Mouse (Mus musculus) forebrain, embryonic 11.5 days (tissue): ENCODE measurements around the gene Dnajc3. TPM values are rescaled to one million over a fixed set of nuclear protein-coding genes. Genes with fewer than 3 reads are reported as not detected.
A peak's percentile ranks its signal among the peaks of the same experiment; 100 is the strongest.

Experiments
- ATAC-seq: fragments of 200-750 bp; cut with Nextera tagmentation; replicated peaks from 2 replicates; pipeline ENCODE4 v1.8.0; 2017; ENCODE audit warnings: moderate TSS enrichment; ENCODE audit not compliant: low FRiP score
- DNase-seq: peaks from one replicate; pipeline ENCODE4 v3.0.0-alpha.2; 2017; ENCODE audit warnings: low spot score
- H3K27ac ChIP-seq: fragments of 300-500 bp; sonication (generic); 2 replicates; pipeline ENCODE4 v1.5.1; 2014; ENCODE audit warnings: low read depth, low read length
- H3K27me3 ChIP-seq: fragments of 300-500 bp; sonication (generic); 2 replicates; pipeline ENCODE4 v1.6.1; 2014; ENCODE audit warnings: mild to moderate bottlenecking, low read length, mixed read lengths; ENCODE audit not compliant: control insufficient read depth, insufficient read depth
- H3K36me3 ChIP-seq: fragments of 300-500 bp; sonication (generic); 2 replicates; pipeline ENCODE4 v1.6.1; 2014; ENCODE audit warnings: mild to moderate bottlenecking, low read length, moderate library complexity, mixed read lengths; ENCODE audit not compliant: control insufficient read depth, insufficient read depth
- H3K4me1 ChIP-seq: fragments of 300-500 bp; sonication (generic); replicated peaks from 2 replicates; pipeline ENCODE4 v1.6.1; 2014; ENCODE audit warnings: low read length, mixed read lengths; ENCODE audit not compliant: control insufficient read depth, insufficient read depth
- H3K4me2 ChIP-seq: fragments of 300-500 bp; sonication (generic); 2 replicates; pipeline ENCODE4 v1.6.1; 2014; ENCODE audit warnings: low read depth, mild to moderate bottlenecking, low read length, moderate library complexity, mixed read lengths; ENCODE audit not compliant: severe bottlenecking
- H3K4me3 ChIP-seq: fragments of 300-500 bp; sonication (generic); 2 replicates; pipeline ENCODE4 v1.5.1; 2014; ENCODE audit warnings: low read depth, low read length
- H3K9ac ChIP-seq: fragments of 300-500 bp; sonication (generic); 2 replicates; pipeline ENCODE4 v1.6.1; 2014; ENCODE audit warnings: low read length
- H3K9me3 ChIP-seq: fragments of 300-500 bp; sonication (generic); 2 replicates; pipeline ENCODE4 v1.6.1; 2016; ENCODE audit warnings: low read length, mixed read lengths; ENCODE audit not compliant: control insufficient read depth
- WGBS: fragments of 180-500 bp; shearing (Covaris S2); extraction: QIAGEN DNeasy Blood & Tissue Kit; methylation state at CpG from one replicate; pipeline ENCODE4 v1.1.7; 2014; 5-methylcytosine and 5-hydroxymethylcytosine counted together
- polyA plus RNA-seq: library from polyadenylated mRNA; unstranded; fragments of >200 nt; fragmentation: Nextera tagmentation; extraction: Ambion mirVana; gene quantifications from 2 replicates; pipeline ENCODE4 v1.2.1, GENCODE M21; 2014

Gene Dnajc3
- polyA plus RNA-seq, 1 experiment from 2014 or later = 27.8 TPM

GRCm38 (mm10) chr14:118936236-118936635, 1.5 kb upstream of the Dnajc3 start:
- Histone ChIP-seq H3K4me3 (no peak overlapping the region), H3K27me3 (no peaks in the 10 kb centered on the region), H3K9ac (no peak overlapping the region), H3K9me3 (no peaks in the 10 kb centered on the region), H3K4me1 (peaks cover 4% of the 10 kb centered on the region; the same call in 1 of the 2 replicates), H3K36me3 (no peaks in the 10 kb centered on the region), H3K27ac (no peak overlapping the region), H3K4me2 (no peak overlapping the region)
- no peak for DNase-seq
- ATAC-seq = no peak
- 62% methylated on average over 3 of the region's 3 CpGs for WGBS

GRCm38 (mm10) chr14:118936952-118937351, 824 bp upstream of the Dnajc3 start:
- Histone ChIP-seq H3K9me3 (no peaks in the 10 kb centered on the region), H3K27me3 (no peaks in the 10 kb centered on the region), H3K9ac (peak overlapping the region; percentile 66), H3K27ac (0 out of 2 replicates have a peak overlapping the region, but pooled peaks have one; percentile 65), H3K4me2 (peak overlapping the region; percentile 62), H3K4me1 (peaks cover 4% of the 10 kb centered on the region; the same call in 1 of the 2 replicates), H3K4me3 (peak overlapping the region; percentile 93), H3K36me3 (no peaks in the 10 kb centered on the region)
- 19% methylated on average over 4 of the region's 4 CpGs for WGBS
- ATAC-seq (0 out of 2 replicates have a peak, but pooled peaks have one; percentile 1), DNase-seq (no peak)

GRCm38 (mm10) chr14:118938551-118938950, 775 bp downstream of the Dnajc3 start:
- WGBS = under 1% methylated on average over 7 of the region's 7 CpGs
- Histone ChIP-seq H3K27me3 (no peaks in the 10 kb centered on the region), H3K4me2 (peak overlapping the region; percentile 68), H3K36me3 (no peaks in the 10 kb centered on the region), H3K4me1 (peaks cover 4% of the 10 kb centered on the region; the same call in 1 of the 2 replicates), H3K4me3 (peak overlapping the region; percentile 93), H3K9me3 (no peaks in the 10 kb centered on the region), H3K27ac (no peak overlapping the region), H3K9ac (peak overlapping the region; percentile 95)
- no peak for DNase-seq
- no peak for ATAC-seq

- Histone ChIP-seq H3K27me3 (no peaks in the 10 kb centered on the region), H3K9me3 (no peaks in the 10 kb centered on the region), H3K9ac (no peak overlapping the region), H3K36me3 (no peaks in the 10 kb centered on the region), H3K4me1 (peaks cover 4% of the 10 kb centered on the region; the same call in 1 of the 2 replicates), H3K4me3 (no peak overlapping the region), H3K4me2 (no peak overlapping the region), H3K27ac (no peak overlapping the region)
- WGBS = 74% methylated on average over 4 of the region's 4 CpGs
- no peak for ATAC-seq
- DNase-seq = no peak
Observed at GRCm38 (mm10) chr14:118940796-118941495, 3.2 kb downstream of the Dnajc3 start.

- Histone ChIP-seq H3K9me3 (no peaks in the 10 kb centered on the region), H3K27ac (no peak overlapping the region), H3K4me1 (peaks cover under 1% of the 10 kb centered on the region; the same call in 1 of the 2 replicates), H3K4me3 (no peak overlapping the region), H3K36me3 (no peaks in the 10 kb centered on the region), H3K4me2 (no peak overlapping the region), H3K27me3 (no peaks in the 10 kb centered on the region), H3K9ac (no peak overlapping the region)
- ATAC-seq (no peak), DNase-seq (no peak)
- 42% methylated on average over 12 of the region's 12 CpGs for WGBS
Observed at GRCm38 (mm10) chr14:118942076-118942475, 4.3 kb downstream of the Dnajc3 start.

- Histone ChIP-seq H3K4me1 (no peaks in the 10 kb centered on the region), H3K9ac (no peak overlapping the region), H3K36me3 (no peaks in the 10 kb centered on the region), H3K27ac (no peak overlapping the region), H3K27me3 (no peaks in the 10 kb centered on the region), H3K4me2 (no peak overlapping the region), H3K4me3 (no peak overlapping the region), H3K9me3 (no peaks in the 10 kb centered on the region)
- 85% methylated on average over 2 of the region's 2 CpGs for WGBS
- ATAC-seq = no peak
- no peak for DNase-seq
Observed at GRCm38 (mm10) chr14:118944702-118945101, 6.9 kb downstream of the Dnajc3 start.

GRCm38 (mm10) chr14:118948841-118949240, 11.1 kb downstream of the Dnajc3 start:
- H3K4me1 ChIP-seq = no peaks in the 10 kb centered on the region
- H3K27ac ChIP-seq = no peak overlapping the region
- H3K27me3 ChIP-seq = no peaks in the 10 kb centered on the region
- ATAC-seq (no peak), DNase-seq (no peak)
- H3K36me3 ChIP-seq = no peaks in the 10 kb centered on the region; the same call in 1 of the 2 replicates
- no peak overlapping the region for H3K9ac ChIP-seq
- no peak overlapping the region for H3K4me2 ChIP-seq
- no peak overlapping the region for H3K4me3 ChIP-seq
- H3K9me3 ChIP-seq = no peaks in the 10 kb centered on the region
- WGBS = 91% methylated on average over 1 of the region's 1 CpGs

- Histone ChIP-seq H3K4me2 (no peak overlapping the region), H3K9ac (no peak overlapping the region), H3K36me3 (no peaks in the 10 kb centered on the region; the same call in 1 of the 2 replicates), H3K27me3 (no peaks in the 10 kb centered on the region), H3K27ac (no peak overlapping the region), H3K9me3 (no peaks in the 10 kb centered on the region), H3K4me3 (no peak overlapping the region), H3K4me1 (no peaks in the 10 kb centered on the region)
- 90% methylated on average over 9 of the region's 9 CpGs for WGBS
- ATAC-seq (no peak), DNase-seq (no peak)
Observed at GRCm38 (mm10) chr14:118951912-118952583, 14.3 kb downstream of the Dnajc3 start.
